Mouse (Mus musculus) regulatory T cell (primary cell): ENCODE measurements around the gene Gnb1.
"Not testable (repeated sequence)": the region's sequence is repeated elsewhere in the genome, so short reads cannot be mapped to it uniquely, and the experiment has no call there.

ENCODE experiments used
- in situ Hi-C: fragments of 300-600 bp; cut with MboI, MseI; formaldehyde crosslinking; loops from one replicate; pipeline ENCODE4 v1.15.1; 2025; ENCODE audit warnings: high pct_unique_total_duplicates

Gene Gnb1

GRCm38 (mm10) chr4:155549993-155550392 is 58.8 kb downstream of the Gnb1 start:
- in situ Hi-C loops = no loop called here

- in situ Hi-C loops = no loop called here
These were observed 59.3 kb downstream of the Gnb1 start for GRCm38 (mm10) chr4:155550446-155550845.

DNA sequence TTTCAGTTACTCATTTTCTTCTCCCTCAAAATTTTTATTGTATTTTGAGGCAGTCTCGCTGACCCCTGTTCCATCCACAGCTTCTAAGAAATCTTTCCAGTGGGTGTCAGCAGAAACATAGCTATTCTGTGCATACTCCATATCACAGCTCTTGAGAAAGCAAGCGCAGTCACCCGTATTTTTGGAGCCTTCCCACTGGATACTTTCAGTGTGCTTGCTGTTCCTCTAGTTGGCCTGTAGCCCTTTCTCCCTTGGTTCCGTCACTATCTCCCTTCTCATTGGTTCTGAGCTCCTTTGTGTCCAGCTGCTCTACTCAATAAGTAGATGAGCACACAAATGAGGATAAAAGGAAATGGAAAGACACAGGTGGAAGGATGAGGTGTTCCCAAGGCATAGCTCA is 59.9 kb downstream of the Gnb1 start:
- in situ Hi-C loops = no loop called here

- in situ Hi-C loops = no loop called here
These were observed 61.9 kb downstream of the Gnb1 start for GRCm38 (mm10) chr4:155552917-155553532.

- in situ Hi-C loops = no loop called here
These were observed 63.7 kb downstream of the Gnb1 start for GRCm38 (mm10) chr4:155554880-155555279.

- in situ Hi-C loops = no loop called here
These were observed 64.3 kb downstream of the Gnb1 start for GRCm38 (mm10) chr4:155555464-155555863.

DNA sequence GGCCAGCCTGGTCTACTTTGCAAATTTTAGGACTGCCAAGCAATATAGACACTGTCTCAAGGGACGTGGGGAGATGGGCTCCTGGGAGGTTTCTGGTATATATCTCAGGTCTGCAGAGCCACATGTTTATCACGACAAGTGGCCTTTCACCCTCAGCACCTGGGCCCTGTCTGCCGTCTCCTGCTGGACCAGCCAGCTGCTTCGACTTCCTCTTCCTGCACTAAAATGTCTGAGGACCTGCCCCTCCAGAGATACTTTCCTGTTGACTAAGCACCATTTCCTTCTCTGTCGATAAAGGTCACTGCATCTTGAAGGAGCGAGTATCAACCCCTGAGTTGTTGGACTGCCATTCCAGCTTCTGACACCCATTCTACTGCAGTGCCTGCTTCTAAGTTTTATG is 68.3 kb downstream of the Gnb1 start:
- in situ Hi-C loops = no loop called here

GRCm38 (mm10) chr4:155560932-155561331 is 69.8 kb downstream of the Gnb1 start:
- in situ Hi-C loops = no loop called here

- in situ Hi-C loops = no loop called here
These were observed 70.7 kb downstream of the Gnb1 start, which contains the start of gene Nadk for GRCm38 (mm10) chr4:155561661-155562442. Gene Nadk (plus strand): TSS chr4:155562378.

DNA sequence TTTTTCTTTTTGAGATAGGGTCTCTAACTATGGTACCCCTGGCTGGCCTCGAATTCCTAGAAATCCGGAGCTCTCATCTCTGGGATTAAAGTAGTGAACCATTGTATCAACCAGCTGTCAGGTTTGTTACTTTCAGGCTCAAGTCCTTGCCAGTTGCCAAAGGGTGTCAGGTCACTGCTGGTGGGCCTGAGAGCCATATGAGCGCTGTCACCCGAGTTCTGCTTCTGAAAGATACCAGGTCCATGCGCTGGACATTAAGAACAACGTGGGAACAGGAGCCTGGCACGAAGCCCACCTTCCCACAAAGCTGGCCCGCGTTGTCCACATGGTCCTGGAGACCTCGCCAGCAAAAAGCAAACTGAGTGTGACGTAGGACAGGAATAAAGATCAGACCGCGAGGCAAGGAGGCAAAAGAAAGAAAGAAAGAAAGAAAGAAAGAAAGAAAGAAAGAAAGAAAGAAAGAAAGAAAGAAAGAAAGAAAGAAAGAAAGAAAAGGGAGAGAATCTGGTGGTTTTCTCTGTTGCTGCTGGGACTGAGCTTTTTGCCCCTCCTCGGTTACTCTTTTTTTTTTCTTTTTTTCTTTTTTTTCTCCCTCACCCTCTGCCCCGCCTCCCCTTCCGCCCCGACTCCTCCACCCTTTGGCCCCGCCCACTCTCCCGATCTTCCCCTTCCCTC is 71.7 kb downstream of the Gnb1 start:
- in situ Hi-C loops = no loop called here

- in situ Hi-C loops = no loop called here
These were observed 72.5 kb downstream of the Gnb1 start for GRCm38 (mm10) chr4:155563400-155564231.

DNA sequence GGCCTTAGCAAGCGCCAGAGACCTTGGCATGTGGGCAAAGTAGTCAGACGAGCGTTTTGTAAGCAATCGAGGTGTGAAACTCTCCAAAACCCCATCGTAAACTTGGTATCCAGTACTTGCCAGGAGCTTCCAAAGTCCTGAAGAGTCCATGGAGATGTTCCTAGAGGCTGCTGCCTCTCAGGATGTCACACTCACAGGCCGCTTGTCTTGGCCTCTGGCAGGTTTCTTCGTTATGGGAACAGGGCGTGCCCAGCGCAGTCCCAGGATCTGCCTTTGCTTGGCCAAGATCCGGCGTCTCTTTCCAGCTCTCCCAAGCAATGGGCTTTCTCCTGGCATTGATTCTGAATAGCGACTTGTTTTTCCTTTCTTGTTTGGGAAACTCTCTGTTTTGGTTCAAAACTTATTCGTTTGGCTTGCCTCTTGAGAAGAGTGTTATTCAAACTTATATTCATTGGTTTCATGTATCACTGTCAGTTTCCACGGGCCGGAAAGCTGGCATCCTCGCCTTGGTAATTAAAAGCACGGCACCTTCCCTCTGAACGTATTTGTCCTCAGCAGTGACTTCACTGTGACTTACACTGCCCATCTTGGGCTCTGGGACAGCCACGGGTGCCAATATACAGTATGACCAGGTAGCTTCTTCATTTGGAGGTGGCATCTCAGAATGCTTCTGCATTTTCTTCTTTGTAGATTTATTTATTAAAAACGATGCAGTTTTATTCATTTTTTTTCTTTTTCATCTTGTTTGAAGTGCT is 73.3 kb downstream of the Gnb1 start:
- in situ Hi-C loops = no loop called here

DNA sequence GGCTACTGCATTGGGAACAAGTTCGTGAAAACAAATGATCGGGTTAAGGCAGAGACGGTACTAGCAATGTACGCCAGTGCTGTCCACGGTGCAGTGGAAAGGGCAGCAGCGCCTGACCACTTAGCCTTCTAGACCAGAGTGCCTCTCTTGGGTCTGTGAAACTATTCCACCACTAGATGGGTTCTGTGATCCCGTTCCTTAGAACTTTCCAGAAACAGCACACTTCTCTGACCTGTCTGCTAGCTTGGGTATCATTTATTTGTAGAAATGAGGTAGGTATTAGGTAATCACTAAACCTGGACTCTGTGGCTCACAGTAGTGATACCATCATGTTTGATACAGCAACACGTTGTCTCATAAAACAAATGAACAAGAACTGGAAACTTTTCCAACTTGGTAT is 75.4 kb downstream of the Gnb1 start:
- in situ Hi-C loops = no loop called here

DNA sequence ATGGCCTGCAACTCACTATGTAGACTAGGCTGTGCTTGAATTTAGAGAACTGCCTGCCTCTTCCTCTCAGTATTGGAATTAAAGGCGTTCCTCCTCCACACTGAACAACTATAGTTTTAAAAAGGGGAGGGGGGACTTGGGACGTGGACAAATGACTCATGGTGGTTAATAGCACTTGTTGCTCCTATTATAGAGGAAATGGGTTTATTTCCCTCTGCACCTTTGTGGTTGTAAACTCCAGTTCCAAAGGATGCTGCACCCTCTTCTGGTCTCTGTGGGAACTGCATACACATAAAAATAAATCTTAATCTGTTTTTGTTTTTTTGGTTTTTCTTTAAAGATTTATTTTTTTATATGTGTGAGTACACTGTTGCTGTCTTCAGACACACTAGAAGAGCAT is 77.0 kb downstream of the Gnb1 start:
- in situ Hi-C loops = no loop called here

DNA sequence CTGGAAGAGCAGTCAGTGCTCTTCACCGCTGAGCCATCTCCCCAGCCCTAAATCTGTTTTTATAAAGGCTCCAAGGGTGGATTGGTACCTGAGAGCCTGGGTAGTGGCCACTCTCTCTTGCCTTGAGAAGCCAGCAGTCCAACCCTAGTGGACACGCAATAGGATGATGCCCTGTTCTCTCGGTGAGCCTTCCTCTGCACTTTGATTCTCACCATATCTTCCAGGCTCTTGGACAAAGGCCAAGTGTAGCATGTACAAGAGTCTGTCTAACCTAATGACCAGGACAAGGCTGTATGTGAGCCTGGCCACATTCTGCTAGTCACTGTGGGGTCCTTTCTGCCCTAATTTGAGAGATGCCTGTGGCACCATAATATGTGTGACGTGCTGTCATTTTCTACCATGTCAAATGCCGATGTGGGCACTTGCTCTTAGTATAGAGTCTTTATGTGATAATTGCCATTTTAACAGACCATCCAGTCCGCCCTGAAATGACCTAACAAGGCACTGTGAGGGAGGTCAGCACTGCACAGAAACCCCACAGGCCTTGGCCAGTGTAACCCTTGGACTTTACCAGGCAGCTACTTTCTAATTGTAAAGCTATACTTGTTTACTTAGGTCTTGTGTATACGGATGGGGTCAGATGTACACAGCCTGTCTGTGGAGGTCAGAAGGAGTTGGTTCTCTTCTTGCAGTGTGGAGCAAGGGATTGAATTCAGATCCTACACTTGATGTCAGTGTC is 77.6 kb downstream of the Gnb1 start:
- in situ Hi-C loops = no loop called here

DNA sequence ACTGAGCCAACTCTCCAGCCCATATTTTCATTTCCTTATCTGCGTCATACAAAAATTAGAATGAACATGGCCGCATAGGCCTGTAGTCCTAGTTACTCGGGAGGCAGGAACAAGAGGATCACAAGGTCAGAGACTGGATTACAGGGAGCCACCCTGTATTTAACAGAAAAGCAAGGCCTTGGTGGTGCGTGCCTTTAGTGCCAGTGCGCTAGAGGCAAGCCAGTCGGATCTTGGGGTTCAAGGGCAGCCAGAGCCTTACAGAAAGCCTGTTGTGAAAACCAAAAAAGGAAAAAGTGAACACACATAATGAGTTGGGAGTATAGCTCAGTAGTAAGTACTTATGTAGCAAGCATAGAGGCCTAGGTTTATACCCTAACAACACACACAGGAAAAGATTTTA is 78.7 kb downstream of the Gnb1 start:
- in situ Hi-C loops = no loop called here

GRCm38 (mm10) chr4:155570315-155570714 is 79.2 kb downstream of the Gnb1 start:
- in situ Hi-C loops = not testable (repeated sequence)

DNA sequence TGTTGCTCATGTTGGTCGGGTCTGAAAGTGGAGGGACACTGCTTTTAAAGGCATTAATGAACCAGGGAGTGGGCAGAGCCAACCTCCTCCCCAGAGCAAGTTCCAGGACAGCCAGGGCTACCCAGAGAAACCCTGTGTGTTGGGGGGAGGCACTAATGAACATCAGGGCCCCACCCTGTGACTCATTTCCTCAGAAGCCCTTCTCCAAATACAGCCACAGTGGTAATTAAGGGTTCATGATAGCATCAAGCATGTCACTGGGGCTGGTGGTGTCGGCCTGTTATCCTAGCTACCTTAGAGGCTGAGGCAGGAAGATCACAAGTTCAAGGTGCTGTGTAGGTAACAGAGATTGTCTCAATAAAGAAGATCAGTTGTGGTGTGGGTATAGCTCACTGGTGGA is 80.3 kb downstream of the Gnb1 start:
- in situ Hi-C loops = no loop called here

- in situ Hi-C loops = no loop called here
These were observed 82.0 kb downstream of the Gnb1 start for GRCm38 (mm10) chr4:155573155-155573554.

DNA sequence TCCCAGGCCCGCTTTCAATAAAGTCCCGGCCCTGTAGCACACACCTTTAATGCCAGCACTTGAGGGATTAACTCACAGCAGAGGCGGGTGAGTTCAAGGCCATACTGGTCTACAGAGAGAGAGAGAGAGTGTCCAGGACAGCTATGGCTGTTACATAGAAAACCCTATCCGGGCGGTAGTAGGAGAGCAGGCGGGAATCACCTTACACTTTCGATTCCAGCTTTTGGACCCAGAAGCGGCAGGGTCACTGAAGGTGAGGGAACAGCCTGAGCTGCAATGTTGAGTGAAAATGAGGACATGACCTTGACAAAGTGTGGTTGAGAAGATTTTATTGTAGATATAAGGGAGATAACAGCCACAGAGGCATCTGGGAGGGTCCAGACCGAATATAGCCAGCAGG is 82.7 kb downstream of the Gnb1 start:
- in situ Hi-C loops = no loop called here
